Mouse (Mus musculus): ENCODE results near the gene Ppp1ca. TPM values are rescaled to one million over a fixed set of nuclear protein-coding genes. Genes with fewer than 3 reads are reported as not detected.

Gene Ppp1ca
- total RNA-seq, 2 experiments from 2014 or later: 392 to 530 TPM

- no peak for ATAC-seq (replicated peaks; ENCODE audit: low FRiP score, low TSS enrichment, poor library complexity, severe bottlenecking)
These were observed 38.6 kb upstream of the Ppp1ca start, which contains the start of gene Ptprcap for GRCm38 (mm10) chr19:4153232-4153654. TSS of gene Ptprcap (plus strand) at chr19:4153604.

- ATAC-seq (replicated peaks; ENCODE audit: low FRiP score, low TSS enrichment, poor library complexity, severe bottlenecking): no peak
These were observed 37.2 kb upstream of the Ppp1ca start for GRCm38 (mm10) chr19:4154437-4155222.

- peak; percentile 32 for ATAC-seq (replicated peaks; ENCODE audit: low FRiP score, low TSS enrichment, poor library complexity, severe bottlenecking)
These were observed 36.4 kb upstream of the Ppp1ca start for GRCm38 (mm10) chr19:4155223-4156072.

- ATAC-seq (replicated peaks; ENCODE audit: low FRiP score, low TSS enrichment, poor library complexity, severe bottlenecking): 0 out of 2 replicates have a peak, but pooled peaks have one; percentile 5
These were observed 35.7 kb upstream of the Ppp1ca start for GRCm38 (mm10) chr19:4156073-4156579.

GRCm38 (mm10) chr19:4156771-4157170 is 35.1 kb upstream of the Ppp1ca start:
- no peak for ATAC-seq (replicated peaks; ENCODE audit: low FRiP score, low TSS enrichment, poor library complexity, severe bottlenecking)

- no peak for ATAC-seq (replicated peaks; ENCODE audit: low FRiP score, low TSS enrichment, poor library complexity, severe bottlenecking)
These were observed 32.8 kb upstream of the Ppp1ca start for GRCm38 (mm10) chr19:4159049-4159448.

GRCm38 (mm10) chr19:4162646-4163542 is 29.0 kb upstream of the Ppp1ca start, which contains the start of gene Rps6kb2:
TSS of gene Rps6kb2 (minus strand) at chr19:4163354.
- peak; percentile 79 for ATAC-seq (replicated peaks; ENCODE audit: low FRiP score, low TSS enrichment, poor library complexity, severe bottlenecking)

- ATAC-seq (replicated peaks; ENCODE audit: low FRiP score, low TSS enrichment, poor library complexity, severe bottlenecking): 0 out of 2 replicates have a peak, but pooled peaks have one; percentile 0
These were observed 28.4 kb upstream of the Ppp1ca start for GRCm38 (mm10) chr19:4163543-4163887.

GRCm38 (mm10) chr19:4164100-4164499 is 27.8 kb upstream of the Ppp1ca start:
- no peak for ATAC-seq (replicated peaks; ENCODE audit: low FRiP score, low TSS enrichment, poor library complexity, severe bottlenecking)

- no peak for ATAC-seq (replicated peaks; ENCODE audit: low FRiP score, low TSS enrichment, poor library complexity, severe bottlenecking)
These were observed 27.1 kb upstream of the Ppp1ca start for GRCm38 (mm10) chr19:4164721-4165120.

- ATAC-seq (replicated peaks; ENCODE audit: low FRiP score, low TSS enrichment, poor library complexity, severe bottlenecking): no peak
These were observed 25.0 kb upstream of the Ppp1ca start for GRCm38 (mm10) chr19:4166678-4167476.

GRCm38 (mm10) chr19:4169378-4169784 is 22.5 kb upstream of the Ppp1ca start:
- ATAC-seq (replicated peaks; ENCODE audit: low FRiP score, low TSS enrichment, poor library complexity, severe bottlenecking): peak; percentile 92

- ATAC-seq (replicated peaks; ENCODE audit: low FRiP score, low TSS enrichment, poor library complexity, severe bottlenecking): peak; percentile 16
These were observed 22.1 kb upstream of the Ppp1ca start for GRCm38 (mm10) chr19:4169810-4170209.

- ATAC-seq (replicated peaks; ENCODE audit: low FRiP score, low TSS enrichment, poor library complexity, severe bottlenecking): no peak
These were observed 21.0 kb upstream of the Ppp1ca start for GRCm38 (mm10) chr19:4170723-4171392.

GRCm38 (mm10) chr19:4171393-4172290 is 20.2 kb upstream of the Ppp1ca start:
- ATAC-seq (replicated peaks; ENCODE audit: low FRiP score, low TSS enrichment, poor library complexity, severe bottlenecking): no peak

- no peak for ATAC-seq (replicated peaks; ENCODE audit: low FRiP score, low TSS enrichment, poor library complexity, severe bottlenecking)
These were observed 18.9 kb upstream of the Ppp1ca start for GRCm38 (mm10) chr19:4172925-4173324.
